Mouse (Mus musculus): Measurements from ENCODE around the gene Esrrg.

DNA sequence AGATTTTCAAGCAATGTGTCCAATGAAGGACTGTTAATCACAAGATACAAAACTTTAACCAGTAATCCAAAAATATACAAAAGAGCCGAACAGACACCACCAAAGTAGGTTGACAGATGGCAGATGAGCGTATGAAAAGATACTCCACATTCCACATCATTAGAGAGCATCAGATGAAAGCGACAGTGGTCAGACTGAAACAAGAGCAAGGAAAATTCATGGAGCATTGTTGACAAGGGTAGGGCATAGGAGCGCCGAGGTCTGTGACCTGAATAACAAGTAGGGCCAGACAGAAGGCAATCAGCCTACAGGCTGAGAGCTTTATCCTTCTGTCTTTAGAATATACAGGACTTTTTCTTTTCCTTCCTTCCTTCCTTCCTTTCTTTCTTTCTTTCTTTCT is 157.0 kb downstream of the Esrrg start:
- TF ChIP-seq CHD1 (IDR thresholded peaks at IDR 0.05; ENCODE audit: low read depth, low read length) (no peak), E2F4 (IDR thresholded peaks at IDR 0.05; ENCODE audit: borderline replicate concordance, low read depth, low read length) (no peak), ZC3H11A (IDR thresholded peaks at IDR 0.05; ENCODE audit: low read depth, low read length) (no peak)
